Mouse (Mus musculus) CH12.LX (cell line): Measurements from ENCODE around the gene Rnf44. TPM values are rescaled to one million over a fixed set of nuclear protein-coding genes. Genes with fewer than 3 reads are reported as not detected.

Experiments used
- DNase-seq: peaks from one replicate; pipeline ENCODE4 v3.0.0-alpha.2; 2013; ENCODE audit errors: extremely low read depth
- H3K27ac ChIP-seq: 2 replicates; pipeline ENCODE4 v1.5.1; 2012; ENCODE audit warnings: low read depth, mild to moderate bottlenecking, control low read depth, moderate library complexity; ENCODE audit not compliant: insufficient read depth
- H3K27me3 ChIP-seq: replicated peaks from 2 replicates; pipeline ENCODE3; 2012; ENCODE audit warnings: inconsistent platforms
- H3K36me3 ChIP-seq, 2 experiments: replicated peaks in 1 of 2; 2 replicates each; pipeline versions ENCODE3 to v1.6.1; 2012; ENCODE audit warnings: inconsistent platforms in 1 of 2, low read length in 1 of 2, mild to moderate bottlenecking in 1 of 2, mixed read lengths in 1 of 2, moderate library complexity in 1 of 2; ENCODE audit not compliant: control insufficient read depth in 1 of 2, insufficient read depth in 1 of 2
- H3K4me1 ChIP-seq, 2 experiments: 2 replicates each; pipeline ENCODE4 v1.6.1; 2012; ENCODE audit warnings: inconsistent platforms in 1 of 2, moderate library complexity in 1 of 2; ENCODE audit not compliant: insufficient read depth in 2 of 2, control insufficient read depth in 1 of 2
- H3K4me2 ChIP-seq: 2 replicates; pipeline ENCODE4 v1.6.1; 2012; ENCODE audit warnings: low read depth, mild to moderate bottlenecking, control low read depth; ENCODE audit not compliant: poor library complexity, insufficient read depth, severe bottlenecking
- H3K4me3 ChIP-seq, 3 experiments: fragments of 150-350 bp in 1 of 3; sonication (generic) in 1 of 3; replicated peaks in 1 of 3; 2 replicates each; pipeline versions ENCODE3 to v1.5.1; 2011 to 2012; ENCODE audit warnings: low read depth in 2 of 3, low read length in 2 of 3, mild to moderate bottlenecking in 2 of 3, moderate library complexity in 2 of 3, control low read depth in 1 of 3, improper control_type of control experiment in 1 of 3, inconsistent platforms in 1 of 3, mixed read lengths in 1 of 3; ENCODE audit not compliant: poor library complexity in 1 of 3
- H3K79me2 ChIP-seq: replicated peaks from 2 replicates; pipeline ENCODE4 v1.6.1; 2012; ENCODE audit warnings: mild to moderate bottlenecking, moderate library complexity; ENCODE audit not compliant: control insufficient read depth, poor library complexity, insufficient read depth, severe bottlenecking; ENCODE audit errors: extremely low read depth
- H3K9ac ChIP-seq: 2 replicates; pipeline ENCODE4 v1.6.1; 2012; ENCODE audit warnings: low read depth, mild to moderate bottlenecking, control low read depth, moderate library complexity; ENCODE audit not compliant: insufficient read depth
- H3K9me3 ChIP-seq: replicated peaks from 2 replicates; pipeline ENCODE3; 2012; ENCODE audit warnings: low read length, inconsistent platforms, mixed read lengths
- BHLHE40 ChIP-seq: IDR thresholded peaks from 2 replicates; pipeline ENCODE4 v1.6.1; 2011; ENCODE audit warnings: mild to moderate bottlenecking, low read depth, low read length, improper control_type of control experiment
- CHD2 ChIP-seq: IDR thresholded peaks from 2 replicates; pipeline ENCODE4 v1.6.1; 2011; ENCODE audit warnings: low read length, improper control_type of control experiment
- CTCF ChIP-seq, 2 experiments: IDR thresholded peaks in 1 of 2; conservative IDR thresholded peaks in 1 of 2; 2 replicates each; pipeline ENCODE4 v1.5.1; 2011 to 2012; ENCODE audit warnings: low read depth in 2 of 2, low read length in 2 of 2, improper control_type of control experiment in 1 of 2, inconsistent platforms in 1 of 2, mild to moderate bottlenecking in 1 of 2, moderate library complexity in 1 of 2
- E2F4 ChIP-seq: IDR thresholded peaks from 2 replicates; pipeline ENCODE4 v1.6.1; 2011; ENCODE audit warnings: low read depth, low read length, improper control_type of control experiment; ENCODE audit not compliant: insufficient replicate concordance
- EP300 ChIP-seq: IDR thresholded peaks from 2 replicates; pipeline ENCODE4 v1.6.1; 2011; ENCODE audit warnings: low read length, improper control_type of control experiment
- MAZ ChIP-seq: IDR thresholded peaks from 2 replicates; pipeline ENCODE4 v1.6.1; 2012; ENCODE audit warnings: low read depth, mild to moderate bottlenecking, inconsistent platforms, low read length, improper control_type of control experiment, moderate library complexity
- MYC ChIP-seq: IDR thresholded peaks from 2 replicates; pipeline ENCODE4 v1.6.1; 2011; ENCODE audit warnings: low read depth, mild to moderate bottlenecking, improper control_type of control experiment, low read length
- NELFE ChIP-seq: IDR thresholded peaks from 2 replicates; pipeline ENCODE4 v1.6.1; 2011; ENCODE audit warnings: low read depth, low read length, improper control_type of control experiment
- NRF1 ChIP-seq: IDR thresholded peaks from 2 replicates; pipeline ENCODE4 v1.6.1; 2014; ENCODE audit warnings: low read depth, mild to moderate bottlenecking, inconsistent platforms, low read length, improper control_type of control experiment, moderate library complexity
- RAD21 ChIP-seq: IDR thresholded peaks from 2 replicates; pipeline ENCODE4 v1.6.1; 2011; ENCODE audit warnings: low read depth, mild to moderate bottlenecking, low read length, improper control_type of control experiment, moderate library complexity
- SIN3A ChIP-seq: IDR thresholded peaks from 2 replicates; pipeline ENCODE4 v1.6.1; 2012; ENCODE audit warnings: low read length, improper control_type of control experiment, inconsistent platforms
- SMC3 ChIP-seq: IDR thresholded peaks from 2 replicates; pipeline ENCODE4 v1.6.1; 2011; ENCODE audit warnings: low read depth, low read length, improper control_type of control experiment
- TCF12 ChIP-seq: IDR thresholded peaks from 2 replicates; pipeline ENCODE4 v1.6.1; 2014; ENCODE audit warnings: low read depth, mild to moderate bottlenecking, inconsistent platforms, low read length, improper control_type of control experiment
- UBTF ChIP-seq: IDR thresholded peaks from 2 replicates; pipeline ENCODE4 v1.6.1; 2012; ENCODE audit warnings: low read depth, mild to moderate bottlenecking, inconsistent platforms, low read length, improper control_type of control experiment, moderate library complexity
- USF2 ChIP-seq: conservative IDR thresholded peaks from 2 replicates; pipeline ENCODE4 v1.6.1; 2011; ENCODE audit warnings: low read depth, low read length, improper control_type of control experiment
- ZKSCAN1 ChIP-seq: IDR thresholded peaks from 2 replicates; pipeline ENCODE4 v1.6.1; 2012; ENCODE audit warnings: low read depth, inconsistent platforms, low read length, improper control_type of control experiment, borderline replicate concordance
- dilution Hi-C: fragments of 300-500 bp; cut with MboI; formaldehyde crosslinking; loops from 2 replicates; pipeline ENCODE4 v1.14.3; 2020; ENCODE audit warnings: low sequenced_read_pairs; ENCODE audit not compliant: extremely low pct_unique_long_range_greater_than_20kb, extremely low pct_ligation_motif_present
- in situ Hi-C: fragments of 300-500 bp; cut with MboI; formaldehyde crosslinking; loops from 3 replicates; pipeline ENCODE4 v1.14.3; 2019; ENCODE audit warnings: low sequenced_read_pairs, low pct_ligation_motif_present, low pct_unique_long_range_greater_than_20kb, mixed read lengths
- polyA plus RNA-seq: library from polyadenylated mRNA; unstranded; fragments of >175 nt; gene quantifications from 2 replicates; pipeline ENCODE4 v1.2.1, GENCODE M21; 2012; ENCODE audit warnings: low read depth; ENCODE audit not compliant: insufficient read length
- total RNA-seq, 2 experiments: library from RNA; depleted of rRNA; stranded (reverse); fragments of 300-350 nt in 1 of 2; fragments of >200 nt in 1 of 2; gene quantifications; 2 replicates each; pipeline ENCODE4 v1.2.3; 2012 to 2014

Rnf44 gene
- total and polyA plus RNA-seq, 3 experiments: 6.7 to 38.1 (median 12.3) TPM

DNA sequence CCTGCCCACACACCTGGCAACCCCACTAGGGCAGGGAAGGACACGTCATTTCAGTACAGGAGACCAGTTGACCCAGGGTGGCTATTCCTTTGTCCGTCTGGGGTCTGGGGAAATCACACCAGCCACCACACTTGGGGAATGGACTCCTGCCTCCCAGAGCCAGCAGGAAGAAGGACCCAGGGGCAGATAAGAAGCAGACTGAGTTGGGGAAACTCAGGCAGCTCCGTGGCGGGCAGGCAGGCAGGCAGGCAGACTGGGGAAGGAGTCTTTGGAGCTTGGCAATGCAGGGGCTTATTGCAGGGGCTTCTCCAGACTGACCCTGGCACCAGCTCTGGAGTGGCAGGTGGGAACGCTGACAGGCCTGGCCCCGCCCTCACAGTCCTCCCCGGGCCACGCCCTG, 12.4 kb downstream of the Rnf44 start:
- no peak for DNase-seq
- Histone ChIP-seq H3K9me3 (no peaks in the 10 kb centered on the region), H3K4me3 (no peak overlapping the region), H3K36me3 (peaks cover 49 to 76% of the 10 kb centered on the region in 2 experiments), H3K27me3 (no peaks in the 10 kb centered on the region), H3K79me2 (peaks cover 25% of the 10 kb centered on the region), H3K9ac (no peak overlapping the region), H3K4me2 (no peak overlapping the region), H3K4me1 (peaks cover 12 to 18% of the 10 kb centered on the region in 2 experiments), H3K27ac (no peak overlapping the region)
- no peak for TF ChIP-seq SIN3A
- no peak for TF ChIP-seq SMC3
- TF ChIP-seq TCF12: no peak
- TF ChIP-seq NRF1: no peak
- TF ChIP-seq ZKSCAN1: no peak
- TF ChIP-seq MYC: no peak
- no peak for TF ChIP-seq EP300
- TF ChIP-seq E2F4: no peak
- no peak for TF ChIP-seq MAZ
- no peak for TF ChIP-seq USF2
- no peak for TF ChIP-seq CHD2
- TF ChIP-seq NELFE: no peak
- in situ Hi-C loops: no loop called here
- dilution Hi-C loops: no loop called here

DNA sequence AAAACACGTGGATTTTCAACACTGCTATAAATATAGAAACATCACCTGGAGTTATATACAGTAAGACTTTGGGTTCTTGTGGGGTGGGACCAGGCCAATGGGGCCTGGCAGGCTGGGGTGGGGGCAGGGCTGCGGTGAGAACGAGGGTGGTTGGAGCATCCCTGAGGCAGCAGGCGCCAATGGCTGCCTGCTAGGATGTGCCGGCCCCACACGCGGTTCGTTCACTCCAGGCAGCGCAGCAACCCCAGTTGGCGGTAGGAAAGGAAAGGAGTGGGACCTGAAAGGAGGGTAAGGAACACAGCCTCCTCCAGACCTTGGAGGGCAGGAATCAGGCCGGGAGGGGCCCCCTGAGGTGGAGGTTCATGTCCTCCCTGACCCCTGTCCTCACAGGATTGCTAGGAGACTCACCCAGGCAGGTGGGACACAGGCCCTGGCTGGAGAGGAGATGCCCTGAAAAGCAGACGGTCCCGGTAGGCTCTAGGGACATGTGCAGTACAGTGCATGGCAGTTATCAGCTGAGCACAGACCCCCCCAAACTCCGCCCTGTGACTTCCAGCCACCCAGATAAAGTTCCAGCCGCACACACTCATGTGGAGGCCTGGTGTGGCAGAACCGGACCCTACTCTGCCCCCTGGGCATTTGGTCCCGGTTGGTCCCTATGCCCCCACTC, 13.4 kb downstream of the Rnf44 start:
- Histone ChIP-seq H3K27me3 (no peaks in the 10 kb centered on the region), H3K79me2 (peaks cover 16% of the 10 kb centered on the region), H3K9ac (no peak overlapping the region), H3K9me3 (no peaks in the 10 kb centered on the region), H3K27ac (no peak overlapping the region), H3K36me3 (peaks cover 49 to 69% of the 10 kb centered on the region in 2 experiments), H3K4me1 (peaks cover 3 to 8% of the 10 kb centered on the region in 2 experiments), H3K4me2 (no peak overlapping the region), H3K4me3 (no peak overlapping the region)
- TF ChIP-seq USF2 (no peak), CHD2 (no peak), UBTF (no peak), CTCF (conservative IDR thresholded peaks at IDR 0.05 in 1 of 2, IDR thresholded peaks at IDR 0.05 in 1 of 2; ENCODE audit: low read depth in 2 of 2, low read length in 2 of 2) (no peak)
- dilution Hi-C loops: no loop called here
- no peak for DNase-seq
- in situ Hi-C loops: no loop called here

DNA sequence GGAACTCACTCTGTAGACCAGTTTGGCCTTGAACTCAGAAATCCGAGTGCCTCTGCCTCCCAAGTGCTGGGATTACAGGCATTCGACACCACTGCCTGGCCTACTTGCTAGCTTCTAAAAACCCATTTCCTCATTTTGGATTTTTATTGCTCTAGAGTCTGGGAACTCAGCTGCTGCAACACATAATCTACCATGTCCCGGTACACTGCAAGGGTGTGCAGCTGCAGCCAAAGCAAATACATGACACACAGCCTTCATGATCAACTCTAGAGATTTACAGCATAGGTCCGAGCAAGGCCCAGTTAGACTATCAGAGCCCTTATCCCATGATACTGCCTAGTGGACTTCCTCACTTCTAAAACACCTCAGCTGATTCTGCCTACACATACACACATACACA, 15.4 kb downstream of the Rnf44 start:
- Histone ChIP-seq H3K36me3 (peaks cover 39 to 49% of the 10 kb centered on the region in 2 experiments), H3K79me2 (0 out of 2 replicates have a peak, but pooled peaks cover 2% of the 10 kb centered on the region), H3K9ac (no peak overlapping the region), H3K27me3 (no peaks in the 10 kb centered on the region), H3K4me1 (no peaks in the 10 kb centered on the region), H3K9me3 (no peaks in the 10 kb centered on the region), H3K4me2 (no peak overlapping the region), H3K4me3 (no peak overlapping the region), H3K27ac (no peak overlapping the region)
- DNase-seq: no peak
- dilution Hi-C loops (no loop called here), in situ Hi-C loops (no loop called here)
- TF ChIP-seq EP300 (no peak), BHLHE40 (no peak), CTCF (conservative IDR thresholded peaks at IDR 0.05 in 1 of 2, IDR thresholded peaks at IDR 0.05 in 1 of 2; ENCODE audit: low read depth in 2 of 2, low read length in 2 of 2) (no peak), RAD21 (no peak), UBTF (no peak), NELFE (no peak)
